Mouse (Mus musculus) megakaryocyte, embryonic 14.5 days (primary cell): ENCODE results near the gene Gbgt1.

Experiments used
- FLI1 ChIP-seq: IDR thresholded peaks from 2 replicates; pipeline ENCODE4 v1.6.1; 2012; ENCODE audit warnings: low read length, inconsistent platforms, mixed read lengths
- GATA1 ChIP-seq: IDR thresholded peaks from 3 replicates; pipeline ENCODE4 v1.6.1; 2012; ENCODE audit warnings: mixed read lengths, low read length, inconsistent platforms, borderline replicate concordance

DNA sequence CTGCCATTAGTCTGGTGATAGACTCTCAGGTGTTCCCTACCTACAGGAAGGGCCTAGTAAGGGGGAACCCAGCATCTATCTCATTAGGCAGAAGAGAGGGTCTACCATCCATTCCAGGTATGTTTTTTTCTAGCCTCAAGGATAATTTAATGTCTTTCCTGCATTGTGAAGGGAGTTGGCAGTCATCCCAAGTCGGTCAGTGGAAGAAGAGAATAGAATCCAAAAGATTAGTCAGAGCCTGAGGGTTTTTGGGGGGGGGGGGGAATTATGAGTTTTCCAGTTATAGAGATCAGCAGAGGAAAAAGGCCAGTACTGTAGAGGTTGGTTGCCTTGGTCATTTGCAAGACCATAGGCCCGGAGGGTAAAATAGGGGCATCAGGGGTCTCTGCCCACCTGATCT, 2.2 kb upstream of the Gbgt1 start:
- TF ChIP-seq GATA1 (no peak), FLI1 (no peak)
